Mouse (Mus musculus) MEL (cell line): ENCODE data around the gene Tmem177. TPM values are rescaled to one million over a fixed set of nuclear protein-coding genes. Genes with fewer than 3 reads are reported as not detected.
A peak's percentile ranks its signal among the peaks of the same experiment; 100 is the strongest.

ENCODE experiments used
- DNase-seq: peaks from one replicate; pipeline ENCODE4 v3.0.0; 2011; ENCODE audit warnings: low read depth, low spot score
- H3K27ac ChIP-seq: 2 replicates; pipeline ENCODE4 v1.5.1; 2012; ENCODE audit warnings: low read depth, mild to moderate bottlenecking, control low read depth, low read length, moderate library complexity; ENCODE audit not compliant: control insufficient read depth
- H3K27me3 ChIP-seq, 2 experiments: fragments of 150-350 bp in 1 of 2; sonication (generic) in 1 of 2; 2 replicates each; pipeline ENCODE4 v1.6.1; 2012; ENCODE audit warnings: low read length in 2 of 2, mild to moderate bottlenecking in 2 of 2, improper control_type of control experiment in 1 of 2, moderate library complexity in 1 of 2; ENCODE audit not compliant: insufficient read depth in 2 of 2, control insufficient read depth in 1 of 2
- H3K36me3 ChIP-seq, 2 experiments: 2 replicates each; pipeline ENCODE4 v1.6.1; 2012 to 2014; ENCODE audit warnings: low read length in 2 of 2, improper control_type of control experiment in 1 of 2, inconsistent platforms in 1 of 2, mild to moderate bottlenecking in 1 of 2; ENCODE audit not compliant: insufficient read depth in 2 of 2, control insufficient read depth in 1 of 2
- H3K4me1 ChIP-seq, 2 experiments: fragments of 150-350 bp in 1 of 2; sonication (generic) in 1 of 2; 2 replicates each; pipeline ENCODE4 v1.6.1; 2012; ENCODE audit warnings: low read length in 2 of 2, improper control_type of control experiment in 1 of 2, mild to moderate bottlenecking in 1 of 2; ENCODE audit not compliant: insufficient read depth in 2 of 2, control insufficient read depth in 1 of 2
- H3K4me3 ChIP-seq, 2 experiments: fragments of 150-350 bp in 1 of 2; sonication (generic) in 1 of 2; 2 replicates each; pipeline ENCODE4 v1.5.1; 2012; ENCODE audit warnings: low read depth in 2 of 2, low read length in 2 of 2, mild to moderate bottlenecking in 2 of 2, moderate library complexity in 2 of 2, control low read depth in 1 of 2, improper control_type of control experiment in 1 of 2; ENCODE audit not compliant: control insufficient read depth in 1 of 2, insufficient read depth in 1 of 2
- H3K79me2 ChIP-seq: 2 replicates; pipeline ENCODE4 v1.6.1; 2012; ENCODE audit warnings: mild to moderate bottlenecking, low read length, moderate library complexity; ENCODE audit not compliant: control insufficient read depth, poor library complexity, insufficient read depth
- H3K9ac ChIP-seq: 2 replicates; pipeline ENCODE4 v1.6.1; 2012; ENCODE audit warnings: low read depth, mild to moderate bottlenecking, control low read depth, low read length, moderate library complexity; ENCODE audit not compliant: control insufficient read depth, poor library complexity, severe bottlenecking
- H3K9me3 ChIP-seq: fragments of 150-350 bp; sonication (generic); replicated peaks from 2 replicates; pipeline ENCODE4 v1.6.1; 2012; ENCODE audit warnings: mild to moderate bottlenecking, low read length, improper control_type of control experiment, moderate library complexity; ENCODE audit not compliant: insufficient read depth
- BHLHE40 ChIP-seq: IDR thresholded peaks from 2 replicates; pipeline ENCODE4 v1.6.1; 2012; ENCODE audit warnings: low read depth, mild to moderate bottlenecking, inconsistent platforms, low read length, improper control_type of control experiment, borderline replicate concordance
- CHD1 ChIP-seq: IDR thresholded peaks from 2 replicates; pipeline ENCODE4 v1.6.1; 2012; ENCODE audit warnings: low read depth, mild to moderate bottlenecking, inconsistent platforms, low read length, improper control_type of control experiment
- CHD2 ChIP-seq: IDR thresholded peaks from 2 replicates; pipeline ENCODE4 v1.6.1; 2011; ENCODE audit warnings: low read length, improper control_type of control experiment
- CTCF ChIP-seq, 3 experiments: IDR thresholded peaks in 2 of 3; conservative IDR thresholded peaks in 1 of 3; 2 replicates each; pipeline ENCODE4 v1.5.1; 2011 to 2012; ENCODE audit warnings: low read length in 3 of 3, low read depth in 2 of 3, mild to moderate bottlenecking in 2 of 3, improper control_type of control experiment in 1 of 3, inconsistent platforms in 1 of 3, mixed read lengths in 1 of 3, moderate library complexity in 1 of 3; ENCODE audit not compliant: control insufficient read depth in 1 of 3, insufficient read depth in 1 of 3, poor library complexity in 1 of 3, severe bottlenecking in 1 of 3
- E2F4 ChIP-seq: IDR thresholded peaks from 2 replicates; pipeline ENCODE4 v1.6.1; 2011; ENCODE audit warnings: low read depth, low read length, improper control_type of control experiment, borderline replicate concordance
- EP300 ChIP-seq, 2 experiments: IDR thresholded peaks; 2 replicates each; pipeline ENCODE4 v1.6.1; 2011; ENCODE audit warnings: improper control_type of control experiment in 2 of 2, low read length in 2 of 2, low read depth in 1 of 2, mild to moderate bottlenecking in 1 of 2
- GATA1 ChIP-seq: IDR thresholded peaks from 2 replicates; pipeline ENCODE4 v1.6.1; 2011; ENCODE audit warnings: low read depth, low read length, improper control_type of control experiment
- JUND ChIP-seq: IDR thresholded peaks from 2 replicates; pipeline ENCODE4 v1.6.1; 2011; ENCODE audit warnings: low read depth, mild to moderate bottlenecking, improper control_type of control experiment, low read length
- MAFK ChIP-seq: IDR thresholded peaks from 2 replicates; pipeline ENCODE4 v1.6.1; 2011; ENCODE audit warnings: low read depth, mild to moderate bottlenecking, low read length, improper control_type of control experiment, borderline replicate concordance
- MEF2A ChIP-seq: IDR thresholded peaks from 2 replicates; pipeline ENCODE4 v1.6.1; 2014; ENCODE audit warnings: low read depth, mild to moderate bottlenecking, inconsistent platforms, low read length, improper control_type of control experiment; ENCODE audit not compliant: poor library complexity, insufficient replicate concordance, severe bottlenecking; ENCODE audit errors: extremely low read depth
- MXI1 ChIP-seq: IDR thresholded peaks from 2 replicates; pipeline ENCODE4 v1.6.1; 2011; ENCODE audit warnings: mild to moderate bottlenecking, low read depth, low read length, improper control_type of control experiment
- POLR2A ChIP-seq, 2 experiments: IDR thresholded peaks; 2 replicates each; pipeline ENCODE4 v1.6.1; 2011 to 2012; ENCODE audit warnings: low read length in 2 of 2, mild to moderate bottlenecking in 2 of 2, control low read depth in 1 of 2, improper control_type of control experiment in 1 of 2, low read depth in 1 of 2, moderate library complexity in 1 of 2; ENCODE audit not compliant: control insufficient read depth in 1 of 2, insufficient read depth in 1 of 2, poor library complexity in 1 of 2
- POLR2AphosphoS2 ChIP-seq: IDR thresholded peaks from 2 replicates; pipeline ENCODE4 v1.6.1; 2011; ENCODE audit warnings: low read length, improper control_type of control experiment
- POLR2AphosphoS5 ChIP-seq: IDR thresholded peaks from 2 replicates; pipeline ENCODE4 v1.6.1; 2012; ENCODE audit warnings: low read depth, borderline replicate concordance, mild to moderate bottlenecking, inconsistent platforms, low read length, moderate library complexity, mixed read lengths
- RAD21 ChIP-seq: IDR thresholded peaks from 2 replicates; pipeline ENCODE4 v1.6.1; 2011; ENCODE audit warnings: mild to moderate bottlenecking, low read depth, low read length, improper control_type of control experiment
- RCOR1 ChIP-seq: IDR thresholded peaks from 2 replicates; pipeline ENCODE4 v1.6.1; 2012; ENCODE audit warnings: low read depth, mild to moderate bottlenecking, inconsistent platforms, low read length, improper control_type of control experiment
- SIN3A ChIP-seq: IDR thresholded peaks from 2 replicates; pipeline ENCODE4 v1.6.1; 2012; ENCODE audit warnings: low read length, improper control_type of control experiment, inconsistent platforms
- SMC3 ChIP-seq: IDR thresholded peaks from 2 replicates; pipeline ENCODE4 v1.6.1; 2011; ENCODE audit warnings: low read depth, low read length, improper control_type of control experiment
- TBP ChIP-seq: IDR thresholded peaks from 2 replicates; pipeline ENCODE4 v1.8.0; 2011; ENCODE audit warnings: low read depth, low read length, improper control_type of control experiment
- UBTF ChIP-seq: IDR thresholded peaks from 2 replicates; pipeline ENCODE4 v1.6.1; 2012; ENCODE audit warnings: low read depth, mild to moderate bottlenecking, inconsistent platforms, low read length, improper control_type of control experiment, moderate library complexity, borderline replicate concordance; ENCODE audit not compliant: insufficient read depth
- USF1 ChIP-seq: IDR thresholded peaks from 2 replicates; pipeline ENCODE4 v1.6.1; 2014; ENCODE audit warnings: low read depth, mild to moderate bottlenecking, inconsistent platforms, low read length, improper control_type of control experiment, moderate library complexity
- USF2 ChIP-seq, 2 experiments: IDR thresholded peaks; 2 replicates each; pipeline ENCODE4 v1.6.1; 2011 to 2012; ENCODE audit warnings: improper control_type of control experiment in 2 of 2, low read length in 2 of 2, borderline replicate concordance in 1 of 2, inconsistent platforms in 1 of 2, low read depth in 1 of 2, mild to moderate bottlenecking in 1 of 2; ENCODE audit not compliant: insufficient read depth in 1 of 2
- ZC3H11A ChIP-seq: IDR thresholded peaks from 2 replicates; pipeline ENCODE4 v1.6.1; 2012; ENCODE audit warnings: low read depth, mild to moderate bottlenecking, inconsistent platforms, low read length, improper control_type of control experiment
- ZMIZ1 ChIP-seq: IDR thresholded peaks from 2 replicates; pipeline ENCODE4 v1.6.1; 2012; ENCODE audit warnings: low read depth, mild to moderate bottlenecking, inconsistent platforms, low read length, improper control_type of control experiment, moderate library complexity
- polyA plus RNA-seq, 2 experiments: library from polyadenylated mRNA; stranded (reverse) in 1 of 2; unstranded in 1 of 2; fragments of >175 nt in 1 of 2; fragments of >200 nt in 1 of 2; gene quantifications; 2 replicates each; pipeline versions ENCODE4 v1.2.1 to v1.2.4; 2012; ENCODE audit warnings: low replicate concordance in 2 of 2, low read depth in 1 of 2; ENCODE audit not compliant: insufficient read length in 2 of 2, insufficient read depth in 1 of 2, missing spikeins in 1 of 2
- total RNA-seq: library from RNA; depleted of rRNA; stranded (reverse); fragments of 300-350 nt; gene quantifications from 2 replicates; pipeline ENCODE4 v1.2.3, GENCODE M21; 2012

Tmem177 gene
- total and polyA plus RNA-seq, 3 experiments: 6.0 to 7.5 TPM; not detected in 1

DNA sequence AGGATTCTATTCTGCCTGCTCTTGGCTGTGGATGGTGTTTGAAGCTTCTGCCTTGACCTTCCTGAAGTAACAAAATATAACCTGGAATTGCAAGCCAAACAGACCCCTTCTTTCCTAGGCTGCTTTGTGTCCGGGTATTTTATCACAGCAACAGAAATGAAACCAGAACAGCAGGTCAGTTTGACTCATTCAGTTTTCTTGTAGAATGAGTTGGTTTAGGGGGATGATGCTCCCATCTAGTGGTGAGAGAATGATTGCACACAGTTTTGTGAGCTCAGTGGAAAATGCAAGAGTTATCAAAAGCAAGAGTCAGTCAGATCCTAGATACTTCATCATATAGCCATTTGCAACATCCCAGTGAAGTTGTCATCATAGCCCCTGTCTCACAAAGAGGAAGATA lies 16.7 kb upstream of the Tmem177 start:
- peak; percentile 40 for TF ChIP-seq ZC3H11A
- TF ChIP-seq POLR2A (IDR thresholded peaks at IDR 0.05; ENCODE audit: control insufficient read depth in 1 of 2, insufficient read depth in 1 of 2, low read depth in 1 of 2, low read length in 2 of 2, poor library complexity in 1 of 2): no peak
- TF ChIP-seq EP300 (IDR thresholded peaks at IDR 0.05; ENCODE audit: low read depth in 1 of 2, low read length in 2 of 2): no peak
- peak; percentile 72 for TF ChIP-seq RAD21
- peak; percentile 65 for TF ChIP-seq SMC3
- TF ChIP-seq CTCF (IDR thresholded peaks at IDR 0.05 in 2 of 3, conservative IDR thresholded peaks at IDR 0.05 in 1 of 3; ENCODE audit: control insufficient read depth in 1 of 3, insufficient read depth in 1 of 3, low read depth in 2 of 3, low read length in 3 of 3, poor library complexity in 1 of 3, severe bottlenecking in 1 of 3): peak in 2 of 3 experiments; percentile 21 to 70; a peak in 3 of 6 replicates
- TF ChIP-seq ZMIZ1: no peak
- no peak for TF ChIP-seq USF1
- TF ChIP-seq GATA1: no peak
- TF ChIP-seq MXI1: no peak
- Histone ChIP-seq H3K27ac (no peak overlapping the region), H3K4me3 (no peak overlapping the region), H3K9ac (no peak overlapping the region), H3K9me3 (no peaks in the 10 kb centered on the region), H3K79me2 (no peaks in the 10 kb centered on the region), H3K27me3 (no peaks in the 10 kb centered on the region; a peak in 1 of 4 replicates), H3K4me1 (no peaks in the 10 kb centered on the region), H3K36me3 (no peaks in the 10 kb centered on the region)
- peak; percentile 33 for DNase-seq

GRCm38 (mm10) chr1:119919299-119919698 lies 6.3 kb upstream of the Tmem177 start:
- TF ChIP-seq CTCF (IDR thresholded peaks at IDR 0.05 in 2 of 3, conservative IDR thresholded peaks at IDR 0.05 in 1 of 3; ENCODE audit: control insufficient read depth in 1 of 3, insufficient read depth in 1 of 3, low read depth in 2 of 3, low read length in 3 of 3, poor library complexity in 1 of 3, severe bottlenecking in 1 of 3) (peak; percentile 43 to 76 (median 65)), MAFK (no peak), CHD2 (no peak), JUND (no peak), POLR2AphosphoS5 (no peak), TBP (no peak), UBTF (no peak), MXI1 (no peak), E2F4 (no peak), BHLHE40 (no peak), POLR2AphosphoS2 (no peak), RAD21 (peak; percentile 46), SIN3A (no peak), SMC3 (peak; percentile 63), USF2 (IDR thresholded peaks at IDR 0.05; ENCODE audit: borderline replicate concordance in 1 of 2, insufficient read depth in 1 of 2, low read depth in 1 of 2, low read length in 2 of 2) (no peak), RCOR1 (no peak), CHD1 (no peak), MEF2A (no peak)
- Histone ChIP-seq H3K9ac (no peak overlapping the region), H3K36me3 (peaks cover 0 to 7% of the 10 kb centered on the region in 2 experiments; a peak in 2 of 4 replicates), H3K27me3 (0 out of 4 replicates have a peak, but pooled peaks cover 0 to under 1% of the 10 kb centered on the region in 2 experiments), H3K79me2 (no peaks in the 10 kb centered on the region), H3K4me3 (no peak overlapping the region), H3K4me1 (peaks cover 2 to 8% of the 10 kb centered on the region in 2 experiments; a peak in 1 of 4 replicates), H3K27ac (no peak overlapping the region), H3K9me3 (no peaks in the 10 kb centered on the region)
- DNase-seq: peak; percentile 54
